Mouse (Mus musculus): ENCODE results near the gene Zfp653.

- TF ChIP-seq CTCF (conservative IDR thresholded peaks at IDR 0.05; ENCODE audit: low read length): no peak
- TF ChIP-seq POU5F1 (IDR thresholded peaks at IDR 0.05; ENCODE audit: borderline replicate concordance, low read length): no peak
Observed at GRCm38 (mm10) chr9:22011055-22011454, 60.1 kb downstream of the Zfp653 start.

All from E14TG2a.4 (cell line).